Mouse (Mus musculus) olfactory bulb, adult 2 months (tissue): ENCODE data around the gene Eogt. TPM values are rescaled to one million over a fixed set of nuclear protein-coding genes. Genes with fewer than 3 reads are reported as not detected.
A peak's percentile ranks its signal among the peaks of the same experiment; 100 is the strongest.

Experiments
- H3K27ac ChIP-seq: fragments of 200-500 bp; 2 replicates; pipeline ENCODE4 v1.5.1; 2012; ENCODE audit warnings: low read depth, low read length; ENCODE audit not compliant: insufficient read depth
- H3K4me1 ChIP-seq: fragments of 200-500 bp; 2 replicates; pipeline ENCODE4 v1.6.1; 2012; ENCODE audit warnings: low read length; ENCODE audit not compliant: control insufficient read depth, insufficient read depth
- H3K4me3 ChIP-seq: fragments of 200-500 bp; 2 replicates; pipeline ENCODE4 v1.5.1; 2012; ENCODE audit warnings: mild to moderate bottlenecking, low read depth, low read length, moderate library complexity; ENCODE audit not compliant: insufficient read depth
- CTCF ChIP-seq: fragments of 200-500 bp; IDR thresholded peaks from 2 replicates; pipeline ENCODE4 v1.5.1; 2012; ENCODE audit warnings: low read depth, mild to moderate bottlenecking, low read length, moderate library complexity; ENCODE audit not compliant: insufficient read depth
- POLR2A ChIP-seq: fragments of 200-500 bp; IDR thresholded peaks from 2 replicates; pipeline ENCODE4 v1.6.1; 2012; ENCODE audit warnings: mild to moderate bottlenecking, low read depth, low read length, moderate library complexity; ENCODE audit not compliant: insufficient read depth
- WGBS: fragments of 180-500 bp; shearing (Covaris S2); methylation state at CpG from one replicate; pipeline ENCODE4 v1.1.7; 2018; 5-methylcytosine and 5-hydroxymethylcytosine counted together
- polyA plus RNA-seq: library from polyadenylated mRNA; stranded (reverse); fragments of >200 nt; gene quantifications from 2 replicates; pipeline ENCODE4 v1.2.4, GENCODE M21; 2012; ENCODE audit warnings: low replicate concordance; ENCODE audit not compliant: missing spikeins, insufficient read depth, insufficient read length

Eogt gene
- polyA plus RNA-seq, 1 experiment, result not detected

- TF ChIP-seq POLR2A, result no peak
- TF ChIP-seq CTCF, result no peak
- Histone ChIP-seq H3K27ac (no peak overlapping the region), H3K4me3 (no peak overlapping the region), H3K4me1 (peaks cover 9% of the 10 kb centered on the region)
- 76% methylated on average over 7 of the region's 7 CpGs for WGBS
These were observed 4.6 kb downstream of the Eogt start for GRCm38 (mm10) chr6:97144359-97144758.

GRCm38 (mm10) chr6:97142611-97143010 lies 6.4 kb downstream of the Eogt start:
- no peak for TF ChIP-seq CTCF
- TF ChIP-seq POLR2A, result no peak
- H3K4me1 ChIP-seq, result 0 out of 2 replicates have a peak, but pooled peaks cover under 1% of the 10 kb centered on the region
- H3K4me3 ChIP-seq, result no peak overlapping the region
- 90% methylated on average over 8 of the region's 8 CpGs for WGBS
- no peak overlapping the region for H3K27ac ChIP-seq

- Histone ChIP-seq H3K4me1 (no peaks in the 10 kb centered on the region), H3K4me3 (no peak overlapping the region), H3K27ac (no peak overlapping the region)
- TF ChIP-seq CTCF, result no peak
- no peak for TF ChIP-seq POLR2A
- 87% methylated on average over 7 of the region's 7 CpGs for WGBS
These were observed 7.2 kb downstream of the Eogt start for GRCm38 (mm10) chr6:97141811-97142210.

DNA sequence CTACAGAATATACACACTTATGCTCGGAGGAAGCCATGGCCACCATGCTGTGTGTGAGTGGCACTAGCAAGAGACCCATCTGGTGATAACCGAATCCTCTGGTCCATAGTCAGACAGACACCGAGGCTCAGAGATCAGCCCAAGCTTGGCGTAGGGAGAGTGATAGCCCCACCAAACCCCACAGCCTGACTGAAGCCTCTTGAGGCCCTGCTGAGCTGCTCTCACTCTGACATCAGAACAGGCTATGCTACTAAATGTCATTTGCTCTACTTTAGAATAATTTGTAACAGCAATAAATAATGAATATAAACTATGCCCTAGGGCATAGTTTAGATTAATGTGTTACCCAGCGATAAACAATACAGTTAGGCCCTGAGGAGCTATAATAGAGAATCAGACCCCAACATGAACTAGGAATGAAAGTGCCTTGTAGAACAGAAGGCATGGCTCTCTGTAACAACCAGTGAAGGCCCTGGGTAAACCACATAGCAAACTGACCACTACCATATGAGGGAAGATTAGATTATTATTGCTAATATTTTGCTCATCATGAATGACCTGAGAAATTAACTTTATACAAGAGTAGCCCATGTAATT lies 16.2 kb downstream of the Eogt start:
- 89% methylated on average over 5 of the region's 5 CpGs for WGBS
- Histone ChIP-seq H3K27ac (no peak overlapping the region), H3K4me3 (no peak overlapping the region), H3K4me1 (no peaks in the 10 kb centered on the region)
- no peak for TF ChIP-seq POLR2A
- no peak for TF ChIP-seq CTCF

- H3K27ac ChIP-seq, result no peak overlapping the region
- H3K4me3 ChIP-seq, result no peak overlapping the region
- TF ChIP-seq POLR2A, result no peak
- TF ChIP-seq CTCF, result no peak
- no peaks in the 10 kb centered on the region for H3K4me1 ChIP-seq
- WGBS, result 86% methylated on average over 4 of the region's 4 CpGs
These were observed 17.2 kb downstream of the Eogt start for GRCm38 (mm10) chr6:97131808-97132207.

GRCm38 (mm10) chr6:97130979-97131378 lies 18.0 kb downstream of the Eogt start:
- 68% methylated on average over 5 of the region's 5 CpGs for WGBS
- no peaks in the 10 kb centered on the region for H3K4me1 ChIP-seq
- no peak overlapping the region for H3K4me3 ChIP-seq
- no peak for TF ChIP-seq POLR2A
- no peak overlapping the region for H3K27ac ChIP-seq

GRCm38 (mm10) chr6:97124336-97125010 lies 24.5 kb downstream of the Eogt start:
- Histone ChIP-seq H3K4me1 (0 out of 2 replicates have a peak, but pooled peaks cover 2% of the 10 kb centered on the region), H3K4me3 (no peak overlapping the region), H3K27ac (0 out of 2 replicates have a peak overlapping the region, but pooled peaks have one; percentile 64)
- whole genome bisulfite sequencing, result 33% methylated on average over 10 of the region's 10 CpGs
- TF ChIP-seq POLR2A (no peak), CTCF (no peak)

DNA sequence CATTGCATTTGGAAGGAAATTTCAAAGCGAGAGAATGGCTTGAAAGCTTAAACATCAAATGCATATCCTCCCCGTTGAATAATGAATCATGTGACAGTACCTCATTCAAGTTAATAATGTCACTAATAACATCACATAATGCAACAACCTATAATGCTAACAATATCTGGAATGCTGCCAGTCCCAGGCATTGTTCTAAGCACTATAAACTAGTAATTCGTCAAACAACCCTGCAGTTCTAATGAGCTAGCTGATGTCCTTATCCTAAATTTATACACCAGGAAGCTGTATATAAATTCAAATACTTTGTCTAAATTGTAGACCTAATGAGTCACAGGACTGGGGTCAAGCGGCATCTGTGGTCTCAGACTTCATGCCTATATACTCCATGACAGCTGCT lies 28.1 kb downstream of the Eogt start:
- WGBS, result 63% methylated on average over 4 of the region's 4 CpGs
- TF ChIP-seq CTCF, result no peak
- no peak for TF ChIP-seq POLR2A

DNA sequence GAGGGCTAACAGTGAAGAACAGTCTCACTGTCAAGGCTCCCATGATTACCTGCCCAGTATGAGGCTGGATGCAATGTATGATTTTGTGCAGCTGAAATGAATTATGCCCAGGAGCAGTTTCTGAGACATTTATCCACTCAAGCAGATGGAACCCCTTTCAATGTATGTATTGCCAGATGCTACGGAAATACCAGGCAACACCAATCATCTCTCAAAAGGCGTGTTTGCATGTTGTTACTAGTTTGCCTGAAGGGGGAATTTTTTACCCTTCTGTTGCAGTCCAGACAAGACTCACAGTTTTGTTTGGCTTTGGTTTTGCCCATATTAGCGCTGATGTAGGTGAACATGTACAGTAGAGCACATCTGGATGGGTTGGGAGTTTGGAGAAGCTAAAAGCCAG lies 30.7 kb downstream of the Eogt start:
- TF ChIP-seq CTCF (no peak), POLR2A (no peak)
- H3K4me1 ChIP-seq, result no peaks in the 10 kb centered on the region
- no peak overlapping the region for H3K4me3 ChIP-seq
- WGBS, result 93% methylated on average over 3 of the region's 3 CpGs
- H3K27ac ChIP-seq, result no peak overlapping the region

More for the DNA sequence above, 28.1 kb downstream of the Eogt start:
- Histone ChIP-seq H3K27ac (no peak overlapping the region), H3K4me1 (0 out of 2 replicates have a peak, but pooled peaks cover 2% of the 10 kb centered on the region), H3K4me3 (no peak overlapping the region)
